Mouse (Mus musculus): ENCODE data around the gene Otop2.

- TF ChIP-seq EP300 (IDR thresholded peaks at IDR 0.05; ENCODE audit: low read depth) (no peak), CTCF (IDR thresholded peaks at IDR 0.05; ENCODE audit: low read depth) (peak; percentile 63)
Measured at GRCm38 (mm10) chr11:115358468-115358867, 51.5 kb downstream of the Otop2 start.

Measured in heart, postnatal 0 days (tissue).